Mouse (Mus musculus): Measurements from ENCODE around the gene Ankrd44. TPM values are rescaled to one million over a fixed set of nuclear protein-coding genes. Genes with fewer than 3 reads are reported as not detected.

The Ankrd44 gene
- polyA plus RNA-seq, 1 experiment = 73.9 TPM

DNA sequence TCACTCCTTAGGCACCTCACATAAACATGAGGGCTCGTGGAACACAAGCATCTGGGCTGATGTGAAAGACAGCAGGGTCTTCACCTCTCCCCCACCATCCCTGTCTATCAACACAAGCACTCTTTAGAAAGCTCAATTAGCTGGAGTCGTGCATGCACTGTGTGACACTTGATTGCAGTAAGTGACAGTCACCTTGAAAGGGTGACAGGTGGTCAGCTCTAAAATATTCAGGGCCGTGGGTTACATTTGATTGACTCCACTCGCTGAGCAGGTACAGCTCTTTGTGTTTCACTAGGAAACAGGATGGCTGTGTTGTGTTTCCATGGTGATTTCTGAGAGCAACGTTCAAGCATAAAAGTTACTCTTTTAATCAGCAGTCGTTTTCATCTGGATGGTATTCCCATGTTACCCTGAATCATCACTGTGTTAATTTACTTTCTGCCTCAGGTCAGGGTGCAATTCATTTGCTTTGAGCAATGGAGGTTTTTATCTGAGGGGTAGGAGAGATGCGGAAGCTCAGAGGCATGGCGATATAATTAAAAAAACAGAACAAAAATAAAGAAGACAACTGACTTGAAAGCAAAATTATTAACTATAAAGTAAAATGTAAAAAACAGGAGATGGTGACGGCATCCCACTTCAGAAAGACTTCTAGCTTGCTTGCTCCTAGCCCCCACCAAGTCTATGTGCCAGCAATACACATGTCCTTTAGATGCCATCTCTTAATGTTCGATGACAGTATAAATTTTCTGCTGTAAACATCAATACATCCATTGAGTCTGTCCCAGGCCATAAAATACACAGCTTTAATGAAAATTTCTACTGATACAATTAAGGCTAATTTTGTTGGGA, 218.9 kb downstream of the Ankrd44 start:
- Histone ChIP-seq H3K27ac (ENCODE audit: insufficient read depth, low read depth, low read length) (no peak overlapping the region), H3K4me1 (ENCODE audit: control insufficient read depth, insufficient read depth, low read length) (peaks cover 13% of the 10 kb centered on the region), H3K4me3 (ENCODE audit: insufficient read depth, low read length) (no peak overlapping the region)
- TF ChIP-seq CTCF (IDR thresholded peaks at IDR 0.05; ENCODE audit: low read depth, low read length) = no peak
- TF ChIP-seq POLR2A (IDR thresholded peaks at IDR 0.05; ENCODE audit: borderline replicate concordance, low read depth, low read length) = no peak

DNA sequence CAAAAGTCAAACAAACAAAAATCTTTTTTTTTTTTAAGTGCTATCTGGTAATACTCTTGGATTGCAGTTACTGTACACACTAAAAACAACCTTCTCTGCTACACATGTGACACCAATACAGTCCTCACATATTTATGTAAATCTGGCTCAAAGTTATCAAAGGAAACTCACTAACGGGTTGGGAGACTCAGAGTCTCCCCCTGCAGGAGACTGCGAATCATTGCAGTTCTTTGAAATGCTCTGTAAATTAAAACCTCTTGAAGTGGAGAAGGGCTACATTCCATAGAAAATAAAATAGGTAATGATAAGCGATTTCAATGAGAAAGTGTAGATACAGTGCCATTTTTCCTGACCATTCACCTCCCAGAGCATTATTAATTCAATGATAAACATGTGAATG, 219.6 kb downstream of the Ankrd44 start:
- Histone ChIP-seq H3K4me1 (ENCODE audit: control insufficient read depth, insufficient read depth, low read length) (peaks cover 11% of the 10 kb centered on the region), H3K4me3 (ENCODE audit: insufficient read depth, low read length) (no peak overlapping the region), H3K27ac (ENCODE audit: insufficient read depth, low read depth, low read length) (no peak overlapping the region)
- no peak for TF ChIP-seq POLR2A (IDR thresholded peaks at IDR 0.05; ENCODE audit: borderline replicate concordance, low read depth, low read length)
- TF ChIP-seq CTCF (IDR thresholded peaks at IDR 0.05; ENCODE audit: low read depth, low read length) = no peak

DNA sequence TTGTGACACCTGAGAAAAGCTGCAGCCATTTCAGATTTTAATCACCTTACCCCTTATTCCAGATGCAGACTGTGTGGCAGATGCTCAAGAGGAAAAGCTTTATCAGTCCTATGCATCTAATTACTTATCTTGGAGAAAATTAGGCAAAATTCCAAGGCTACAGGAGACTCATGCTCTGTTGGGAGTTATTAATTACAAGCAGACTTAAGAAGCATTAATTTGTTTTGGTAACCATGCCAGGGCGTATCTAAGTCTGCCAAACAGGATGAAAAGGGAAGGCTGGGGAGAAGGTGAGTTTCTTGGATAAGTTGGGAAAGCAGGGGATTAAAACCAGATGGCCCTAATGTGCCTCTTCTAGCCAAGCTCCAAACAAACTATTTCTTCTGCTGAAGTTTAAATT, 222.7 kb downstream of the Ankrd44 start:
- TF ChIP-seq CTCF (IDR thresholded peaks at IDR 0.05; ENCODE audit: low read depth, low read length) = no peak
- TF ChIP-seq POLR2A (IDR thresholded peaks at IDR 0.05; ENCODE audit: borderline replicate concordance, low read depth, low read length) = no peak
- Histone ChIP-seq H3K27ac (ENCODE audit: insufficient read depth, low read depth, low read length) (no peak overlapping the region), H3K4me1 (ENCODE audit: control insufficient read depth, insufficient read depth, low read length) (no peaks in the 10 kb centered on the region), H3K4me3 (ENCODE audit: insufficient read depth, low read length) (no peak overlapping the region)

DNA sequence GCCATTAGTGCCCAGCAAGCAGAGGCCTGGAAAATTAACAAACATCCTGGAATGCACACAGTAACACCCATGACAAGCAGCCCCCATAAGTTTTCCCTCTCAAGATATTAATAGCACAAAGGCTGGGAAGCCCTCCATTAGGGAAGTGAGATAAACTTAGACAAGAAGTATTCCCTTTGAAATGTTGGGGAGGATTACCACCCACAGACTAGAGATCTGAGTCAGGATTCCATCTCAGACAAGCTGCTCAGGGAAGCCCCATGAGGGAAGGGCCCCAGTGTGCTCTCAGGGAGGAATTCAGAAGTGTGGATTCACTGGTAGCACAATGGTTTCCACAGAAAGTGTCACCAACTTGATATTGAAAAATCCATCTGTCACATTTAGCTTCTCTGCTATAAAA, 223.3 kb downstream of the Ankrd44 start:
- H3K4me3 ChIP-seq (ENCODE audit: insufficient read depth, low read length) = no peak overlapping the region
- H3K4me1 ChIP-seq (ENCODE audit: control insufficient read depth, insufficient read depth, low read length) = no peaks in the 10 kb centered on the region
- no peak for TF ChIP-seq POLR2A (IDR thresholded peaks at IDR 0.05; ENCODE audit: borderline replicate concordance, low read depth, low read length)
- no peak for TF ChIP-seq CTCF (IDR thresholded peaks at IDR 0.05; ENCODE audit: low read depth, low read length)
- H3K27ac ChIP-seq (ENCODE audit: insufficient read depth, low read depth, low read length) = no peak overlapping the region

DNA sequence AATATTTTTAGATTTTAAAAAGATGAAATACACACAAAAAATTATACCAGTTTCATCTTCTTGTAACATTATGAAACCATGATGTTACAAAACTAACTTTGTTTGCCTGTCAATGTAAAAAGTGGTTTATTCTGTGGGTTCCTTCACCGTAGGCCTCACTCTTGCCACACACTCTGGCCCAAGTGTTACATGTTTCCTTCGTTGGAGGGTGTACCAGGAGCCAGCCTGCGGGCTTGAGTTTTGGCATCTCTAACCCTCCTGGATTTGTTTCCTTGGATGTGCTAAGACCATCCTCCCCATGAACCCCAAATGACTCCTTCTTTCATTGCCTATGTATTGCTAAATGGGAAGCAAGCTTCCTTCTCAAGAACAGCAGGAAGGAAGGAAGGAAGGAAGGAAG, 230.8 kb downstream of the Ankrd44 start:
- H3K4me1 ChIP-seq (ENCODE audit: control insufficient read depth, insufficient read depth, low read length) = peaks cover 4% of the 10 kb centered on the region; the same call in 1 of the 2 replicates
- H3K4me3 ChIP-seq (ENCODE audit: insufficient read depth, low read length) = no peak overlapping the region
- H3K27ac ChIP-seq (ENCODE audit: insufficient read depth, low read depth, low read length) = no peak overlapping the region
- TF ChIP-seq CTCF (IDR thresholded peaks at IDR 0.05; ENCODE audit: low read depth, low read length) (no peak), POLR2A (IDR thresholded peaks at IDR 0.05; ENCODE audit: borderline replicate concordance, low read depth, low read length) (no peak)

DNA sequence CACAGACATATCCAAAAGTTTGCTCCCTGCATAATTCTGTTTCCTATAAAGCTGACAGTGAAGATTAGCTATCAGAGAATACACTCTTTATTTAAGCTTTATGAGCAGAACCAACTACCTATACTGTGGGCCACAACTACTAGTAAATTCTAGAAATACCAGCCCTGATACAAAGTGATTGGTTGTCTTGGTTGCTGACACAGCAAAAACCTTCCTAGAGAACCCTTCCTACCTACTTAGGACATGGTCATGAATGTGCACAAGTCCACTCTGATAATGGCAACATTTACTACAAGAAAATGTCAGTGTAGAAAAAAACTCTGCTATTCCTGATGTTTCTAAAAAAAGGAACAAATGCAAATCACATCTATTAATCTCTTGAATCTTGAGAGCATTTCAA, 234.4 kb downstream of the Ankrd44 start:
- Histone ChIP-seq H3K4me3 (ENCODE audit: insufficient read depth, low read length) (no peak overlapping the region), H3K27ac (ENCODE audit: insufficient read depth, low read depth, low read length) (no peak overlapping the region), H3K4me1 (ENCODE audit: control insufficient read depth, insufficient read depth, low read length) (peaks cover 4% of the 10 kb centered on the region; the same call in 1 of the 2 replicates)
- TF ChIP-seq CTCF (IDR thresholded peaks at IDR 0.05; ENCODE audit: low read depth, low read length) (no peak), POLR2A (IDR thresholded peaks at IDR 0.05; ENCODE audit: borderline replicate concordance, low read depth, low read length) (no peak)

DNA sequence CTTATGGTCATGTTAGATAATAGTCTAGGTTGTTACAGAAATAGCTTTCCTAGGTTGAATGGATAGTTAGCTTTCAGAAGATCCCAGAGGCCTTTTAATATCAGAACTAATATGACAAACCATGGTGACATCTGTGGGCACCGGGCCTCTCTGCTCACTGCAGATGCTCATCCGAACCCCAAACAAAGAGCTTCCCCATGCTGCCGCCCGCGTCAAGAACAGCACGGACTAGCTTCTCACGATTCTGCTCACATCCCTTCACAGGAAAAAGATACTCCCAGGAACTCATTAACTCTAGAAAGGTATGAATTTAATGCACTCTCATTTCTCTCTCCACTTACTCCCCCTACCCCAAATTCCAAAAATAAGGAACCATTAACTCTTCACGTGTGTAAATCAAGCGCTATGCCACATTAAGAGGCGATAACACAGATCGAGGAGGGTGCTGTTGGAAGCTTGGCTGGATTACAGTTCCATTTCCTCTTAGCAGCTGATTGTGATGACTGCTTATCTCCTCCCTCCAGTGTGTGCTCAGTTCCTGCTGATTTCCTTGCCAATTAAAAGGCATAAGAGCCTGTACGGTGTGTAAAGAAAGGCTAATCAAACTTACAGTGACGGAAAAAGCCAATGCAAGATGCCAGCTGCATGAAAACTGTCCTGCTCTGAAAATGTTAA, 235.8 kb downstream of the Ankrd44 start:
- no peak overlapping the region for H3K4me3 ChIP-seq (ENCODE audit: insufficient read depth, low read length)
- no peak for TF ChIP-seq POLR2A (IDR thresholded peaks at IDR 0.05; ENCODE audit: borderline replicate concordance, low read depth, low read length)
- no peak for TF ChIP-seq CTCF (IDR thresholded peaks at IDR 0.05; ENCODE audit: low read depth, low read length)

DNA sequence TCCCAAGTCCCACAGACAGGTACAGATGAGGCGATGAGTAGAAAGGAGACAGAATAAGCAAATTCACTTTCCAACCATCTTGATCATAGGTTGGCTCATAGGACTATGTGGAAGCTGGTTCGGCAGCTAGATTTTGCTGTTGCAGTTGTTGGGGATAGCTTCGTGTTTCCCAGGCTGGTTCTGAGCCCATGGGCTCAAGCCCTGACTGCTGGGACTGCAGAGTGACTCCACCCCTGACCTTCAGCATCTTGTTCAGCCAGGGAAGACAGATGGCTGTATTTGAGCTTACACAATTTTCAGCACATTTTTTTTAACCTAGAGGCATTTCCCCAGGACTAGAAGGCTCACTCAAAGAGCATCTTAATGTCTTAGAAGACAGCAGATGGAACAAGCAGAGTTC, 237.7 kb downstream of the Ankrd44 start:
- Histone ChIP-seq H3K4me1 (ENCODE audit: control insufficient read depth, insufficient read depth, low read length) (peaks cover 2% of the 10 kb centered on the region; the same call in 1 of the 2 replicates), H3K27ac (ENCODE audit: insufficient read depth, low read depth, low read length) (no peak overlapping the region), H3K4me3 (ENCODE audit: insufficient read depth, low read length) (no peak overlapping the region)
- TF ChIP-seq POLR2A (IDR thresholded peaks at IDR 0.05; ENCODE audit: borderline replicate concordance, low read depth, low read length) (no peak), CTCF (IDR thresholded peaks at IDR 0.05; ENCODE audit: low read depth, low read length) (no peak)

More for the DNA sequence above, 235.8 kb downstream of the Ankrd44 start:
- peaks cover 2% of the 10 kb centered on the region; the same call in 1 of the 2 replicates for H3K4me1 ChIP-seq (ENCODE audit: control insufficient read depth, insufficient read depth, low read length)
- no peak overlapping the region for H3K27ac ChIP-seq (ENCODE audit: insufficient read depth, low read depth, low read length)

DNA sequence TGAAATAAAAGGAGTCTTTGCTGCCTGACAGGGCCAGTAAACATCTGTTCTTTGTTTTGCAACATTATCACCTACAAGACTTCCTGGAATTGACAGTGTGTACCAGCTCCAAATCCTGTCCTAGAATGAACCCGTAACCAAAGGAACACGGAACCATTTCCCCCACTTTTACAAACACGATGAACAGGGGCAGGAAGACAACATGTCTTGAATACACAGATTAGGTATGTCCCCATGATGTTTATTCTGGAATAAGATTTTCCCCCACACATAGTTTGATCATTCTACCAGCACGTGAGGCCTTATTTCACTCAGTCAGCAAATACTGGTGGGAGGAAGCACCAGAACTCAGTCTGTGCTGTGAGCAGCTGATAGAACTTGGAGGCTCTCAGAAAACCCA, 241.9 kb downstream of the Ankrd44 start:
- Histone ChIP-seq H3K27ac (ENCODE audit: insufficient read depth, low read depth, low read length) (no peak overlapping the region), H3K4me1 (ENCODE audit: control insufficient read depth, insufficient read depth, low read length) (no peaks in the 10 kb centered on the region), H3K4me3 (ENCODE audit: insufficient read depth, low read length) (no peak overlapping the region)
- TF ChIP-seq CTCF (IDR thresholded peaks at IDR 0.05; ENCODE audit: low read depth, low read length) = no peak
- TF ChIP-seq POLR2A (IDR thresholded peaks at IDR 0.05; ENCODE audit: borderline replicate concordance, low read depth, low read length) = no peak

DNA sequence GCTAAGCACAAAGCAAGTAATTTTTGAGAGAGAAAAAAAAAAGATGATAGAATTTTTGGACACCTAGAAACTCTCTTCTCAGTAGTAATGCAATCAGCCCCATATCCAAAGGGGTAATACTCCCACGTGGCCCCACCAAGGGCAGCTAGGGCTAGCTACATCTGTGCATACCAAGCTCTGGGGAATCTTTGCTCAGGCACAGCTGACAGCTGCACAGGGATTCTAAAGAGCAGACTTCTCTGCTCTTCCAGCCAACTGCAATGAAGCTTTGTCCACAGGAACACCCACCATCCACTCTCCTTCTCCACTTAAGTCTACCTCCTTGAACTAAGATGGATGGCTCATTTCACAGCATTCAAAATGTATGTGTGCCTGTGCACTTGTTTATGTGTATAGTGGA, 246.6 kb downstream of the Ankrd44 start:
- Histone ChIP-seq H3K27ac (ENCODE audit: insufficient read depth, low read depth, low read length) (no peak overlapping the region), H3K4me3 (ENCODE audit: insufficient read depth, low read length) (no peak overlapping the region), H3K4me1 (ENCODE audit: control insufficient read depth, insufficient read depth, low read length) (no peaks in the 10 kb centered on the region)
- TF ChIP-seq CTCF (IDR thresholded peaks at IDR 0.05; ENCODE audit: low read depth, low read length) (no peak), POLR2A (IDR thresholded peaks at IDR 0.05; ENCODE audit: borderline replicate concordance, low read depth, low read length) (no peak)

All from bone marrow macrophage, adult 2 months (primary cell).